Mouse (Mus musculus): Measurements from ENCODE around the gene Gpc5.

Gene Gpc5

GRCm38 (mm10) chr14:116317491-116317890 is 1225.5 kb downstream of the Gpc5 start:
- DNase-seq (ENCODE audit: low spot score): no peak

GRCm38 (mm10) chr14:116336182-116336581 is 1244.2 kb downstream of the Gpc5 start:
- no peak for DNase-seq (ENCODE audit: low spot score)

- no peak for DNase-seq (ENCODE audit: low spot score)
These were observed 1246.4 kb downstream of the Gpc5 start for GRCm38 (mm10) chr14:116338395-116338794.

- DNase-seq (ENCODE audit: low spot score): no peak
These were observed 1256.5 kb downstream of the Gpc5 start for GRCm38 (mm10) chr14:116348560-116348959.

- no peak for DNase-seq (ENCODE audit: low spot score)
These were observed 1292.6 kb downstream of the Gpc5 start for GRCm38 (mm10) chr14:116384602-116385001.

- no peak for DNase-seq (ENCODE audit: low spot score)
These were observed 1323.5 kb downstream of the Gpc5 start for GRCm38 (mm10) chr14:116415511-116415910.

GRCm38 (mm10) chr14:116448219-116448618 is 1356.2 kb downstream of the Gpc5 start:
- DNase-seq (ENCODE audit: low spot score): no peak

GRCm38 (mm10) chr14:116453356-116453755 is 1361.3 kb downstream of the Gpc5 start:
- no peak for DNase-seq (ENCODE audit: low spot score)

- DNase-seq (ENCODE audit: low spot score): no peak
These were observed 1364.2 kb downstream of the Gpc5 start for GRCm38 (mm10) chr14:116456211-116456610.

- no peak for DNase-seq (ENCODE audit: low spot score)
These were observed 1381.6 kb downstream of the Gpc5 start for GRCm38 (mm10) chr14:116473378-116474179.

- no peak for DNase-seq (ENCODE audit: low spot score)
These were observed 1402.4 kb downstream of the Gpc5 start for GRCm38 (mm10) chr14:116494285-116494850.

GRCm38 (mm10) chr14:116538216-116538615 is 1446.2 kb downstream of the Gpc5 start:
- no peak for DNase-seq (ENCODE audit: low spot score)

- no peak for DNase-seq (ENCODE audit: low spot score)
These were observed 1451.7 kb downstream of the Gpc5 start for GRCm38 (mm10) chr14:116543746-116544145.

GRCm38 (mm10) chr14:116551401-116551800 is 1459.4 kb downstream of the Gpc5 start:
- no peak for DNase-seq (ENCODE audit: low spot score)

- DNase-seq (ENCODE audit: low spot score): no peak
These were observed 1461.3 kb downstream of the Gpc5 start for GRCm38 (mm10) chr14:116553316-116553715.

GRCm38 (mm10) chr14:116558141-116558800 is 1466.3 kb downstream of the Gpc5 start:
- no peak for DNase-seq (ENCODE audit: low spot score)

- no peak for DNase-seq (ENCODE audit: low spot score)
These were observed 1468.0 kb downstream of the Gpc5 start for GRCm38 (mm10) chr14:116559990-116560389.

Data from c-Kit-positive CD71-positive TER-119-positive erythroid progenitor cells, embryonic 14.5 days (primary cell).